Mouse (Mus musculus) CH12.LX (cell line): ENCODE measurements around the gene Tada2a. TPM values are rescaled to one million over a fixed set of nuclear protein-coding genes. Genes with fewer than 3 reads are reported as not detected.

Source experiments
- DNase-seq: peaks from one replicate; pipeline ENCODE4 v3.0.0-alpha.2; 2013; ENCODE audit errors: extremely low read depth
- H3K27ac ChIP-seq: 2 replicates; pipeline ENCODE4 v1.5.1; 2012; ENCODE audit warnings: low read depth, mild to moderate bottlenecking, control low read depth, moderate library complexity; ENCODE audit not compliant: insufficient read depth
- H3K27me3 ChIP-seq: replicated peaks from 2 replicates; pipeline ENCODE3; 2012; ENCODE audit warnings: inconsistent platforms
- H3K36me3 ChIP-seq, 2 experiments: replicated peaks in 1 of 2; 2 replicates each; pipeline versions ENCODE3 to v1.6.1; 2012; ENCODE audit warnings: inconsistent platforms in 1 of 2, low read length in 1 of 2, mild to moderate bottlenecking in 1 of 2, mixed read lengths in 1 of 2, moderate library complexity in 1 of 2; ENCODE audit not compliant: control insufficient read depth in 1 of 2, insufficient read depth in 1 of 2
- H3K4me1 ChIP-seq, 2 experiments: 2 replicates each; pipeline ENCODE4 v1.6.1; 2012; ENCODE audit warnings: inconsistent platforms in 1 of 2, moderate library complexity in 1 of 2; ENCODE audit not compliant: insufficient read depth in 2 of 2, control insufficient read depth in 1 of 2
- H3K4me2 ChIP-seq: 2 replicates; pipeline ENCODE4 v1.6.1; 2012; ENCODE audit warnings: low read depth, mild to moderate bottlenecking, control low read depth; ENCODE audit not compliant: poor library complexity, insufficient read depth, severe bottlenecking
- H3K4me3 ChIP-seq, 3 experiments: fragments of 150-350 bp in 1 of 3; sonication (generic) in 1 of 3; replicated peaks in 1 of 3; 2 replicates each; pipeline versions ENCODE3 to v1.5.1; 2011 to 2012; ENCODE audit warnings: low read depth in 2 of 3, low read length in 2 of 3, mild to moderate bottlenecking in 2 of 3, moderate library complexity in 2 of 3, control low read depth in 1 of 3, improper control_type of control experiment in 1 of 3, inconsistent platforms in 1 of 3, mixed read lengths in 1 of 3; ENCODE audit not compliant: poor library complexity in 1 of 3
- H3K79me2 ChIP-seq: replicated peaks from 2 replicates; pipeline ENCODE4 v1.6.1; 2012; ENCODE audit warnings: mild to moderate bottlenecking, moderate library complexity; ENCODE audit not compliant: control insufficient read depth, poor library complexity, insufficient read depth, severe bottlenecking; ENCODE audit errors: extremely low read depth
- H3K9ac ChIP-seq: 2 replicates; pipeline ENCODE4 v1.6.1; 2012; ENCODE audit warnings: low read depth, mild to moderate bottlenecking, control low read depth, moderate library complexity; ENCODE audit not compliant: insufficient read depth
- H3K9me3 ChIP-seq: replicated peaks from 2 replicates; pipeline ENCODE3; 2012; ENCODE audit warnings: low read length, inconsistent platforms, mixed read lengths
- E2F4 ChIP-seq: IDR thresholded peaks from 2 replicates; pipeline ENCODE4 v1.6.1; 2011; ENCODE audit warnings: low read depth, low read length, improper control_type of control experiment; ENCODE audit not compliant: insufficient replicate concordance
- EP300 ChIP-seq: IDR thresholded peaks from 2 replicates; pipeline ENCODE4 v1.6.1; 2011; ENCODE audit warnings: low read length, improper control_type of control experiment
- ETS1 ChIP-seq: conservative IDR thresholded peaks from 2 replicates; pipeline ENCODE4 v1.6.1; 2012; ENCODE audit warnings: low read depth, mild to moderate bottlenecking, inconsistent platforms, low read length, improper control_type of control experiment, moderate library complexity
- MAFK ChIP-seq: IDR thresholded peaks from 2 replicates; pipeline ENCODE4 v1.6.1; 2011; ENCODE audit warnings: low read length, improper control_type of control experiment; ENCODE audit not compliant: insufficient replicate concordance
- MAZ ChIP-seq: IDR thresholded peaks from 2 replicates; pipeline ENCODE4 v1.6.1; 2012; ENCODE audit warnings: low read depth, mild to moderate bottlenecking, inconsistent platforms, low read length, improper control_type of control experiment, moderate library complexity
- MEF2A ChIP-seq: IDR thresholded peaks from 2 replicates; pipeline ENCODE4 v1.6.1; 2014; ENCODE audit warnings: low read depth, mild to moderate bottlenecking, inconsistent platforms, low read length, improper control_type of control experiment, borderline replicate concordance
- MYC ChIP-seq: IDR thresholded peaks from 2 replicates; pipeline ENCODE4 v1.6.1; 2011; ENCODE audit warnings: low read depth, mild to moderate bottlenecking, improper control_type of control experiment, low read length
- POLR2A ChIP-seq: IDR thresholded peaks from 2 replicates; pipeline ENCODE4 v1.6.1; 2011; ENCODE audit warnings: low read depth, mild to moderate bottlenecking, improper control_type of control experiment, low read length
- RAD21 ChIP-seq: IDR thresholded peaks from 2 replicates; pipeline ENCODE4 v1.6.1; 2011; ENCODE audit warnings: low read depth, mild to moderate bottlenecking, low read length, improper control_type of control experiment, moderate library complexity
- SIN3A ChIP-seq: IDR thresholded peaks from 2 replicates; pipeline ENCODE4 v1.6.1; 2012; ENCODE audit warnings: low read length, improper control_type of control experiment, inconsistent platforms
- USF1 ChIP-seq: IDR thresholded peaks from 2 replicates; pipeline ENCODE4 v1.6.1; 2014; ENCODE audit warnings: low read depth, mild to moderate bottlenecking, inconsistent platforms, low read length, improper control_type of control experiment
- ZKSCAN1 ChIP-seq: IDR thresholded peaks from 2 replicates; pipeline ENCODE4 v1.6.1; 2012; ENCODE audit warnings: low read depth, inconsistent platforms, low read length, improper control_type of control experiment, borderline replicate concordance
- ZNF384 ChIP-seq: IDR thresholded peaks from 2 replicates; pipeline ENCODE4 v1.6.1; 2012; ENCODE audit warnings: low read depth, low read length, improper control_type of control experiment, inconsistent platforms
- dilution Hi-C: fragments of 300-500 bp; cut with MboI; formaldehyde crosslinking; loops from 2 replicates; pipeline ENCODE4 v1.14.3; 2020; ENCODE audit warnings: low sequenced_read_pairs; ENCODE audit not compliant: extremely low pct_unique_long_range_greater_than_20kb, extremely low pct_ligation_motif_present
- in situ Hi-C: fragments of 300-500 bp; cut with MboI; formaldehyde crosslinking; loops from 3 replicates; pipeline ENCODE4 v1.14.3; 2019; ENCODE audit warnings: low sequenced_read_pairs, low pct_ligation_motif_present, low pct_unique_long_range_greater_than_20kb, mixed read lengths
- polyA plus RNA-seq: library from polyadenylated mRNA; unstranded; fragments of >175 nt; gene quantifications from 2 replicates; pipeline ENCODE4 v1.2.1, GENCODE M21; 2012; ENCODE audit warnings: low read depth; ENCODE audit not compliant: insufficient read length
- total RNA-seq, 2 experiments: library from RNA; depleted of rRNA; stranded (reverse); fragments of 300-350 nt in 1 of 2; fragments of >200 nt in 1 of 2; gene quantifications; 2 replicates each; pipeline ENCODE4 v1.2.3; 2012 to 2014

Tada2a gene
- total and polyA plus RNA-seq, 3 experiments = 34.1 to 66.1 (median 37.5) TPM

GRCm38 (mm10) chr11:84047270-84047669 lies 82.1 kb downstream of the Tada2a start:
- Histone ChIP-seq H3K27ac (no peak overlapping the region), H3K9ac (no peak overlapping the region), H3K4me3 (no peak overlapping the region), H3K4me1 (peaks cover 12 to 73% of the 10 kb centered on the region in 2 experiments), H3K9me3 (no peaks in the 10 kb centered on the region)
- TF ChIP-seq MEF2A (no peak), USF1 (no peak), MYC (no peak), ETS1 (no peak), E2F4 (no peak), MAFK (no peak)
- TF ChIP-seq, all 38 proteins: peak for 0
- no peak for DNase-seq
- Histone ChIP-seq H3K4me2 (no peak overlapping the region), H3K79me2 (peaks cover 18% of the 10 kb centered on the region), H3K27me3 (no peaks in the 10 kb centered on the region), H3K36me3 (peaks cover 54 to 61% of the 10 kb centered on the region in 2 experiments)
- dilution Hi-C loops = no loop called here
- in situ Hi-C loops = loop anchor here (10.0 kb wide), 1 partner anchor 262 kb away; no protein-coding TSS in a partner anchor

GRCm38 (mm10) chr11:84044988-84045387 lies 84.4 kb downstream of the Tada2a start:
- TF ChIP-seq SIN3A (no peak), USF1 (no peak), MEF2A (no peak), RAD21 (no peak), EP300 (0 out of 2 replicates have a peak, but pooled peaks have one; percentile 15), ZKSCAN1 (no peak), POLR2A (no peak), MAZ (no peak), ZNF384 (peak; percentile 76)
- in situ Hi-C loops (loop anchor here (10.0 kb wide), 1 partner anchor 260 kb away; no protein-coding TSS in a partner anchor), dilution Hi-C loops (no loop called here)
- Histone ChIP-seq H3K4me2 (no peak overlapping the region), H3K27me3 (no peaks in the 10 kb centered on the region), H3K9me3 (no peaks in the 10 kb centered on the region), H3K36me3 (peaks cover 46 to 56% of the 10 kb centered on the region in 2 experiments), H3K4me1 (peaks cover 11 to 58% of the 10 kb centered on the region in 2 experiments), H3K9ac (no peak overlapping the region), H3K4me3 (no peak overlapping the region), H3K27ac (0 out of 2 replicates have a peak overlapping the region, but pooled peaks have one; percentile 29), H3K79me2 (no peaks in the 10 kb centered on the region)
- DNase-seq = peak; percentile 63
